Mouse (Mus musculus): ENCODE data around the gene Bicra.

DNA sequence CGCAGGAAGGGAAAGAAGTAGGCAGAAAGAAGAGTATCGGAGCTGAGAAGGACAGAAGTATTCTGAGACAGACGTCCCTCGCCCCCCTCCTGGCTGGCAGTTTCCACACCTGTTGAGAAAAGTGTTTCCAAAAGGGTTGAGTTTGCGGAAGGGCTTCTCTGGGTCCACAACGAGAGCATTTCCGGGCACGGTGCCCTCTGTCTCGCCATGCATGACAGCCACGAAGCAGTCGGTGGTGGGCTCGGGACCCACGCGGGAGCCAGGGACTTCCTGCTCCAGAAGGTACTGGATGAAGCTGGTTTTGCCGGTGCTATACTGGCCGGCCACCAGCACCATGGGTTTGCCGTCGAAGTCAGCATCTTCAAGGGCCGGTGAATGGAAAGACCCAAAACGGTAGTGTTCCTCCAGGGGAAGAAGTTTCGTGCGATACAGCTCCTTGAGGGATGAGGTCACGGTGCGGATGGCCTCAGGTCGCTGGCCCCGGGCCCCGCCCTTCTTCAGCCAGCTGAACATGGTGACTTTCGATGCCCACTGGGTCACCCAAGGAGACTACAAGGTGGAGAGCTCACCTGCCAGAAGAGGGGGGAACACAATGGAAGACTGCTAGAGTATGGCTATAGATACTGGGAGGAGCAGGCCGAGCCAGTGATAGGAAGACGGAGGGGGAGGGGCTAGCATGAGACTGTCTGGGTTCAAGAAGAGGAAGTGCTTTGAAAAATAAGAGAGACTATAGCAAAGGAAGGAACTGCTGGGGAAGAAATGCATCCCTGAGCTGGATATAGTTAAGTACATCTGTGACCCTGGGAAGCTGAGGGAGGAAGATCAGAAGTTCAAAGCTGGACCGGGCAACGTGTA is 83.7 kb downstream of the Bicra start:
- TF ChIP-seq GATA1 (IDR thresholded peaks at IDR 0.05; ENCODE audit: borderline replicate concordance, low read length) (no peak), FLI1 (IDR thresholded peaks at IDR 0.05; ENCODE audit: low read length) (no peak)
